Mouse (Mus musculus) hindlimb bud, embryonic 11.5 days (tissue): ENCODE data around the gene Nat14.
A peak's percentile ranks its signal among the peaks of the same experiment; 100 is the strongest.
"Not testable (repeated sequence)": the region's sequence is repeated elsewhere in the genome, so short reads cannot be mapped to it uniquely, and the experiment has no call there.

Experiments
- DNase-seq: peaks from one replicate; pipeline ENCODE4 v3.0.0-alpha.2; 2012; ENCODE audit warnings: low read depth, low spot score; ENCODE audit errors: extremely low spot score

Nat14 gene

DNA sequence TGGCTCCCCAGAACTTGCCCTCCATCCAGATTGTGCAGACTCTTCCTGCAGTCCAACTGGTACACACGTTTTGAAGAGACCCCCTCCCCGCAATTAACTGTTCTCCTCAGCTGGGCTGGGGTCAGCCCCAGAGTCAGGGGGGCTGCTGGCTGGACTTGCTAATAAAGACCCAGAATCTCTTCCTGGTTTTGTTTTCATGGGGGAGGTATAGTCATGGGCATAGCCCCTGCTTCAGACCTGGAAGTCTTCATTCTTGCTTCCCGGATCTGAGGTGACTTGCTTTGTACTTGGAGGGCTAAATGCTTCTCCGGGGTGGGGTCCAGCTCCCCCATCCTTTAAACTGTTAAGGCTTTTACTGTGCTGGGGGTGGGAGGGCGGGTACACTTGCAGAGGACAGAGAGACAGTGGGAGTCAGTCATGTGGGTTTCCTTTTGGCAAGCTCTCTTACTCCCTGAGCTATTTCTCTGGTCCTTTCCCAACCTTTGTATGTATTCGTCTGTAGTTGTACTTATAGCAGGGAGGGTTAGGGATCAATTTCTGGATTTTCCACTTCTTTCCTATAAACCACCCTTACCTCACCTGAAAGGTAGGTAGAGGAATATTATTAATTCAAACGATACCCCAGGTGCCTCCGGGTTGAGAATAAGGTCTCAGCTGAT is at the start of gene Nat14:
Nat14 (plus strand) TSS at position 205 of the 659 bp plus-strand sequence.
- DNase-seq: no peak

DNA sequence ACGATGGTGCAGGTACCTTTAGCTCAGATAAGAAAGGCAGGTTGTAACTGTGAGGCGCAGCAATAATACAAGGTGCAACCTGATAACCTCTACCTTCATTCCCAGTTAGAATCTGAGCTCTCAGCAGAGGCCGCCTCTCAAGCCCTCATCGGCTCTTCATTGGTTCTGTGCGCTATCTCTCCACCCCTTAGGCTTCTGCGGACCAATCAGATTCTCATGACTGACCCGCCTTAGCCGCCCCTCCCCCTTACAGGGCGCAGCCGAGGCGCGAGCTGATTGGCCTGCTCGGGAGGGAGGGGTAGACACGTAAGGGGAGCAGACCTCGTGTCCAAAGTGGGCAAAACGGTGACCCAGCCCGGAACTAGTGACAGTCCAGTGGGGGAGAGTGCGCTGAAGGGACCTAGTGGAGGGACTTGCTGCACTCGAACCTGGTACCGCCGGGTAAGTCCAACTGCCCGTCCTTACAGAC is 45.0 kb upstream of the Nat14 start, which contains the start of gene Isoc2a:
Isoc2a (plus strand) TSS at position 401 of the 469 bp plus-strand sequence.
- peak; percentile 85 for DNase-seq

DNA sequence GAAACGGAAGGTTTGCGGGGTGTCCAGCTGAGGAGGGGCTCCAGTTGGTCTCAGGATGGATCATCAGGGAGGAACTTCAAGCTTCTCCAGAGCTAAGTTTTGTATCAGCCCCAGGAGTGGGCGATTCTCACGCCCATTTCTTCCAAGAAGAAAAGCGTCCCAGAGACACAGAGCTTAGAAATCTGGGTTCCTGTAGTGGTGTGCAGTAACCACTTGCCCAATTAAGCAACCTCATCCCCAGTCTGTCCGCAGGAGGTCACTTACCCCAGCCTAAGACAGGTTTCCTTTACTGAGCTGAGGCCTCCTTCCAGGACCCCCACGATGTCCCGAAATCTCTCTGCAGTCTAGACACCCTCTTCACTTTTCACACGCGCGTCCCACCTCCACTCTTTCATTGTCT is 44.6 kb upstream of the Nat14 start:
- DNase-seq: no peak

GRCm38 (mm10) chr7:4878186-4878585 is 43.6 kb upstream of the Nat14 start:
- DNase-seq: no peak

GRCm38 (mm10) chr7:4879036-4879435 is 42.8 kb upstream of the Nat14 start:
- DNase-seq: not testable (repeated sequence)

- DNase-seq: no peak
Measured at GRCm38 (mm10) chr7:4886680-4887079, 35.1 kb upstream of the Nat14 start.

GRCm38 (mm10) chr7:4895186-4895585 is 26.6 kb upstream of the Nat14 start:
- no peak for DNase-seq

GRCm38 (mm10) chr7:4898851-4899648 is 22.8 kb upstream of the Nat14 start:
- no peak for DNase-seq

DNA sequence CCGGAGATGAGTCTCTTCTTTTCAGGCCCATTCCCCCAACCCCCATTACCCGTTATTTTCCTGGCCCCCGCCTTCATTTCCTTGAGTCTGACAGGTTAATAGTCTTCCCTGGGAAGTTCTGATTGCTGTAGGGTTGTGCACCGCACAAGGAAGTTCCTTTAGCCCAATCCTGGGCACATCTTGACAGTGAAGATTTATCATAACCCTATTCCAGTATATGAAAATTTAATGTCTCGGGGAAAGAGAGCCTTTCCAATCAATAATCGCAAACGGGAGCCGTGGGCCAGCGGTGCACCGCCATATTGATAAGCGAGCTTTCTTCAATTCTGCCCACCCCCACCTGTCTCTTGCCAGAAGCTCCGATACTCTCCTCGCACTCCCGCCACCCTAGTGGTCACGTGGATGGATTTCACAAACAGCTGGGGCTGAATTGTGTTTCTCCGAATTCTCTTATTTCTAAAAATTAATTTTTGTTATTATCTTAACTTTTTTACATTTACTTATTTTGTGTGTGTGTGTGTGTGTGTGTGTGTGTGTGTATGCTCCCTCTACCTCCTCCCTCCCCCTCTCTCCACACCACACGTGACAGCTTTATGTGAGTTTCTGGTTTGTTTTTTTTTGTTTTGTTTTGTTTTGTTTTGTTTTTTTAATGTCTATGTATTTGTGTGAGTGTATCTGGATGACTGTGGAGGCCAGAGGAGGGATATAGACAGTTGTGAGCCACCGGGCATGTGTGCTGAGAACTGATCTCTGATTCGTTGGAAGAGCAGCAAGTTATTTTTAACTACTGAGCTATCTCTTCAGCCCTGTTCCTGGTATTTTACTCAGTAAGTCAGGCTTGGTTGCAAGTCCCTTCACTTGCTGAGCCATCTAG is 21.9 kb upstream of the Nat14 start:
- no peak for DNase-seq

DNA sequence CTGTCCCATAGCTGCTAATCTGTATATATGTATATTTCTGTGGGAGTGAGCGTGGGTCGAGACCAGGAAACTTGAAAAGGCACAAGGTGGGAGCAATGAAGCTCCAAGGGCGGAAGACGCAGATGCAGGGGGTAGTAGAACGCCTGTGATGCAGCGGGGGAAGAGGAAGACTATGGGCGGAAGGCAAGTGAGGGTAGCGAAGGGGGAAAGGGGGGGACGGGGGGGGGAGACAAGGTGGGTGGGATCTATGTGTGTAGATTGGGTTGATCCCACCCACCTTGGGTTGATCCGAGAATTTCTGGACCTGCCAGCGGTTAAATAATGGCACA is 21.3 kb upstream of the Nat14 start:
- DNase-seq: no peak

DNA sequence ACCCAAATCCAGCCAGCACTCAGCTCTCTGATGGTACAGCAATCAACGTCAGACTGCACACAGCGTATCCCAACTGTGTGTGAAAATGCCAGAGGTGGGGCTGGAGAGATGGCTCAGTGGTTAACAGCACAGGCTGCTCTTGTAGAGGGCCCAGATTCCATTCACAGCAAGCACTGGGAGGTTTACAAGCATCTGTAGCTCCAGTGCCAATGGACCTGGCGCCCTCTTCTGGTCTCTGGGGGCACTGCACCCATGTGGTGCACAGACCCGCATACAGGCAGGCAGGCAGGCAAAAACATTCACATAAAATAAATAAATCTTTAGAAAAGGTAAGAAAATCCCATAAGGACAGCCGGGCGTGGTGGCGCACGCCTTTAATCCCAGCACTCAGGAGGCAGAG is 20.7 kb upstream of the Nat14 start:
- no peak for DNase-seq

GRCm38 (mm10) chr7:4902404-4902803 is 19.4 kb upstream of the Nat14 start:
- DNase-seq: no peak

GRCm38 (mm10) chr7:4906466-4906950 is 15.3 kb upstream of the Nat14 start, which contains the start of gene Gm36210:
TSS of gene Gm36210 (minus strand) at chr7:4906516.
- no peak for DNase-seq

- no peak for DNase-seq
Measured at GRCm38 (mm10) chr7:4911561-4911960, 10.3 kb upstream of the Nat14 start.

DNA sequence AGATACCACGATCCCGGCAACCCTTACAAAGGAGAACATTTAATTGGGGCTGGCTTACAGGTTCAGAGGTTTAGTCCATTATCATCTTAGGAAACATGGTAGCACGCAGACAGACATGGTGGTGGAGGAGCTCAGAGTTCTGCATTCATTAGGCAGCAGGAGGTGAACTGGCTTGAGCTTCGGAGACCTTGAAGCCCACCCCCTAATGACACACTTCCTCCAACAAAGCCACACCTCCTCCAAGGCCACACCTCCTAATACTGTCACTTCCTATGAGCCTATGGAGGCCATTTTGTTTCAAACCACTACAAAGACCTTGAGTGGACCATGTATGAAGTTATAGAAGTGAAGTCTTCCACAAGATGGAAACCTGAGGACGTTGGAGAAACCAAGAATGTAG is 9.6 kb upstream of the Nat14 start:
- DNase-seq: no peak

GRCm38 (mm10) chr7:4915007-4915665 is 6.7 kb upstream of the Nat14 start, which contains the start of gene Zfp628:
TSS of gene Zfp628 (plus strand) at chr7:4915217.
- DNase-seq: peak; percentile 97

GRCm38 (mm10) chr7:4915669-4916416 is 6.0 kb upstream of the Nat14 start:
- DNase-seq: no peak

- no peak for DNase-seq
Measured at GRCm38 (mm10) chr7:4917494-4917893, 4.3 kb upstream of the Nat14 start.

DNA sequence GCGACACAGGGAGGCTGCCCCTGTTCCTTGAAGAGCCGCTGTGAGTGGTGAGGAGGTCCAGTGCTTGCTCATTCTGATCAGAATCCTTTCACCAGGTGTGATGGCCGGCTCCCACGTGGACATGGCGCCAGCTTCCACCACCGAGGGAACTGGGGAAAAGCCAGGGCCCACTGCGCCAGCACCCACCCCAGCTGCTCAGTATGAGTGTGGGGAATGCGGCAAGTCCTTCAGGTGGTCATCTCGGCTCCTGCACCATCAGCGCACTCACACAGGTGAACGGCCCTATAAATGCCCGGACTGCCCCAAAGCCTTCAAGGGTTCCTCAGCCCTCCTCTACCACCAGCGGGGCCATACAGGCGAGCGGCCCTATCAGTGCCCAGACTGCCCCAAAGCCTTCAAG is 3.1 kb upstream of the Nat14 start:
- no peak for DNase-seq

DNA sequence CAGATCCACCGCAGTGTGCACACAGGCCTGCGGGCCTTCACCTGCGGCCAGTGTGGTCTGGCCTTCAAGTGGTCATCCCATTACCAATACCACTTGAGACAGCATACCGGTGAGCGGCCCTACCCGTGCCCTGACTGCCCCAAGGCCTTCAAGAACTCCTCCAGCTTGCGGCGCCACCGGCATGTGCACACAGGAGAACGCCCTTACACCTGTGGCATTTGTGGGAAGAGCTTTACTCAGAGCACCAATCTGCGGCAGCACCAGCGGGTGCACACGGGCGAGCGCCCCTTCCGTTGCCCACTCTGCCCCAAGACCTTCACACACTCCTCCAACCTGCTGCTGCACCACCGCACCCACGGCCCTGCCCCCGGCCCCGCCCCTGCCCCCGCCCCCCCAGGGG is 2.7 kb upstream of the Nat14 start:
- DNase-seq: no peak
